Mouse (Mus musculus) heart, embryonic 10.5 days (tissue): Measurements from ENCODE around the gene Rsad1. TPM values are rescaled to one million over a fixed set of nuclear protein-coding genes. Genes with fewer than 3 reads are reported as not detected.

Experiments
- DNase-seq: peaks from one replicate; pipeline ENCODE4 v3.0.0-alpha.2; 2017; ENCODE audit warnings: low spot score
- H3K27ac ChIP-seq: fragments of 300-500 bp; sonication (generic); 2 replicates; pipeline ENCODE4 v1.5.1; 2016; ENCODE audit warnings: mild to moderate bottlenecking
- H3K27me3 ChIP-seq: fragments of 300-500 bp; sonication (generic); 2 replicates; pipeline ENCODE4 v1.6.1; 2016; ENCODE audit warnings: mild to moderate bottlenecking; ENCODE audit not compliant: poor library complexity, insufficient read depth, severe bottlenecking
- H3K36me3 ChIP-seq: fragments of 300-500 bp; sonication (generic); 2 replicates; pipeline ENCODE4 v1.6.1; 2016; ENCODE audit warnings: mild to moderate bottlenecking, moderate library complexity
- H3K4me1 ChIP-seq: fragments of 300-500 bp; sonication (generic); 2 replicates; pipeline ENCODE4 v1.6.1; 2016; ENCODE audit warnings: mild to moderate bottlenecking
- H3K4me3 ChIP-seq: fragments of 300-500 bp; sonication (generic); 2 replicates; pipeline ENCODE4 v1.5.1; 2016; ENCODE audit warnings: mild to moderate bottlenecking, moderate library complexity
- H3K9me3 ChIP-seq: fragments of 300-500 bp; sonication (generic); 2 replicates; pipeline ENCODE4 v1.6.1; 2016; ENCODE audit warnings: mild to moderate bottlenecking, moderate library complexity
- WGBS: fragments of 180-500 bp; shearing (Covaris S2); methylation state at CpG from one replicate; pipeline ENCODE4 v1.1.7; 2016; 5-methylcytosine and 5-hydroxymethylcytosine counted together
- polyA plus RNA-seq: library from polyadenylated mRNA; unstranded; fragments of >200 nt; fragmentation: Nextera tagmentation; extraction: Ambion mirVana; gene quantifications from 2 replicates; pipeline ENCODE4 v1.2.1, GENCODE M21; 2016

The Rsad1 gene
- polyA plus RNA-seq = 3.2 and 6.9 TPM in 2 replicates

- H3K36me3 ChIP-seq = no peaks in the 10 kb centered on the region
- peaks cover 24% of the 10 kb centered on the region for H3K4me1 ChIP-seq
- H3K27ac ChIP-seq = peak within 1 kb of the TSS; percentile 93
- peak within 1 kb of the TSS; percentile 76 for H3K4me3 ChIP-seq
- 4% methylated on average over 49 of the region's 49 CpGs for WGBS
- peak; percentile 96 for DNase-seq
- 0 out of 2 replicates have a peak, but pooled peaks cover 3% of the 10 kb centered on the region for H3K9me3 ChIP-seq
- H3K27me3 ChIP-seq = no peaks in the 10 kb centered on the region
These were observed at the start of gene Rsad1 for GRCm38 (mm10) chr11:94548888-94549690. Gene Rsad1, minus strand, starts transcription at chr11:94549255.

GRCm38 (mm10) chr11:94598437-94599120 is 49.5 kb upstream of the Rsad1 start:
- Histone ChIP-seq H3K4me1 (peaks cover 11% of the 10 kb centered on the region), H3K27ac (no peak overlapping the region), H3K9me3 (no peaks in the 10 kb centered on the region), H3K36me3 (no peaks in the 10 kb centered on the region), H3K27me3 (0 out of 2 replicates have a peak, but pooled peaks cover 7% of the 10 kb centered on the region), H3K4me3 (no peak overlapping the region)
- DNase-seq = no peak
- 82% methylated on average over 6 of the region's 6 CpGs for WGBS

GRCm38 (mm10) chr11:94597319-94597718 is 48.3 kb upstream of the Rsad1 start:
- DNase-seq = no peak
- 85% methylated on average over 4 of the region's 4 CpGs for WGBS
- H3K9me3 ChIP-seq = no peaks in the 10 kb centered on the region
- H3K27ac ChIP-seq = no peak overlapping the region
- H3K27me3 ChIP-seq = no peaks in the 10 kb centered on the region
- no peaks in the 10 kb centered on the region for H3K36me3 ChIP-seq
- no peak overlapping the region for H3K4me3 ChIP-seq
- H3K4me1 ChIP-seq = peaks cover 9% of the 10 kb centered on the region

GRCm38 (mm10) chr11:94596311-94596852 is 47.3 kb upstream of the Rsad1 start:
- no peak overlapping the region for H3K4me3 ChIP-seq
- peaks cover 12% of the 10 kb centered on the region for H3K4me1 ChIP-seq
- H3K27ac ChIP-seq = no peak overlapping the region
- no peaks in the 10 kb centered on the region for H3K9me3 ChIP-seq
- H3K27me3 ChIP-seq = no peaks in the 10 kb centered on the region
- WGBS = 71% methylated on average over 7 of the region's 7 CpGs
- no peak for DNase-seq
- no peaks in the 10 kb centered on the region for H3K36me3 ChIP-seq

- H3K9me3 ChIP-seq = no peaks in the 10 kb centered on the region
- H3K4me3 ChIP-seq = no peak overlapping the region
- no peak for DNase-seq
- H3K36me3 ChIP-seq = no peaks in the 10 kb centered on the region
- H3K4me1 ChIP-seq = peaks cover 16% of the 10 kb centered on the region
- no peak overlapping the region for H3K27ac ChIP-seq
- WGBS = 74% methylated on average over 6 of the region's 6 CpGs
- no peaks in the 10 kb centered on the region for H3K27me3 ChIP-seq
These were observed 38.5 kb upstream of the Rsad1 start for GRCm38 (mm10) chr11:94587511-94587910.

- Histone ChIP-seq H3K4me3 (no peak overlapping the region), H3K9me3 (no peaks in the 10 kb centered on the region), H3K36me3 (no peaks in the 10 kb centered on the region), H3K27ac (no peak overlapping the region), H3K27me3 (no peaks in the 10 kb centered on the region), H3K4me1 (no peaks in the 10 kb centered on the region)
- 92% methylated on average over 9 of the region's 9 CpGs for WGBS
- no peak for DNase-seq
These were observed 36.0 kb upstream of the Rsad1 start for GRCm38 (mm10) chr11:94585091-94585490.

GRCm38 (mm10) chr11:94580111-94580740 is 31.2 kb upstream of the Rsad1 start:
- Histone ChIP-seq H3K27me3 (no peaks in the 10 kb centered on the region), H3K36me3 (0 out of 2 replicates have a peak, but pooled peaks cover 3% of the 10 kb centered on the region), H3K4me1 (0 out of 2 replicates have a peak, but pooled peaks cover 4% of the 10 kb centered on the region), H3K27ac (no peak overlapping the region), H3K9me3 (no peaks in the 10 kb centered on the region), H3K4me3 (no peak overlapping the region)
- 88% methylated on average over 5 of the region's 5 CpGs for WGBS
- DNase-seq = no peak

GRCm38 (mm10) chr11:94576361-94576760 is 27.3 kb upstream of the Rsad1 start:
- no peak overlapping the region for H3K4me3 ChIP-seq
- no peak for DNase-seq
- 0 out of 2 replicates have a peak, but pooled peaks cover 4% of the 10 kb centered on the region for H3K4me1 ChIP-seq
- no peak overlapping the region for H3K27ac ChIP-seq
- 0 out of 2 replicates have a peak, but pooled peaks cover 3% of the 10 kb centered on the region for H3K36me3 ChIP-seq
- H3K27me3 ChIP-seq = no peaks in the 10 kb centered on the region
- no peaks in the 10 kb centered on the region for H3K9me3 ChIP-seq
- WGBS = 85% methylated on average over 9 of the region's 9 CpGs

GRCm38 (mm10) chr11:94575036-94575435 is 26.0 kb upstream of the Rsad1 start:
- no peak for DNase-seq
- H3K27me3 ChIP-seq = no peaks in the 10 kb centered on the region
- no peaks in the 10 kb centered on the region for H3K9me3 ChIP-seq
- H3K36me3 ChIP-seq = 0 out of 2 replicates have a peak, but pooled peaks cover 6% of the 10 kb centered on the region
- H3K27ac ChIP-seq = no peak overlapping the region
- WGBS = 72% methylated on average over 2 of the region's 2 CpGs
- H3K4me1 ChIP-seq = 0 out of 2 replicates have a peak, but pooled peaks cover 4% of the 10 kb centered on the region
- H3K4me3 ChIP-seq = no peak overlapping the region

- WGBS = 23% methylated on average over 7 of the region's 7 CpGs
- Histone ChIP-seq H3K4me3 (no peak overlapping the region), H3K9me3 (no peaks in the 10 kb centered on the region), H3K27me3 (no peaks in the 10 kb centered on the region), H3K27ac (no peak overlapping the region), H3K36me3 (peaks cover 9% of the 10 kb centered on the region; the same call in 1 of the 2 replicates), H3K4me1 (0 out of 2 replicates have a peak, but pooled peaks cover 4% of the 10 kb centered on the region)
- DNase-seq = no peak
These were observed 25.5 kb upstream of the Rsad1 start for GRCm38 (mm10) chr11:94574560-94574959.

- H3K4me3 ChIP-seq = no peak overlapping the region
- peaks cover 19% of the 10 kb centered on the region; the same call in 1 of the 2 replicates for H3K36me3 ChIP-seq
- DNase-seq = no peak
- 0 out of 2 replicates have a peak, but pooled peaks cover 3% of the 10 kb centered on the region for H3K4me1 ChIP-seq
- 0 out of 2 replicates have a peak overlapping the region, but pooled peaks have one; percentile 2 for H3K27ac ChIP-seq
- H3K9me3 ChIP-seq = no peaks in the 10 kb centered on the region
- H3K27me3 ChIP-seq = peaks cover 15% of the 10 kb centered on the region
- 76% methylated on average over 1 of the region's 1 CpGs for WGBS
These were observed 22.8 kb upstream of the Rsad1 start for GRCm38 (mm10) chr11:94571850-94572249.

GRCm38 (mm10) chr11:94570612-94571011 is 21.6 kb upstream of the Rsad1 start:
- Histone ChIP-seq H3K9me3 (no peaks in the 10 kb centered on the region), H3K4me3 (no peak overlapping the region), H3K36me3 (peaks cover 17% of the 10 kb centered on the region; the same call in 1 of the 2 replicates), H3K27ac (no peak overlapping the region), H3K27me3 (peaks cover 27% of the 10 kb centered on the region), H3K4me1 (peaks cover 6% of the 10 kb centered on the region; the same call in 1 of the 2 replicates)
- 53% methylated on average over 9 of the region's 9 CpGs for WGBS
- DNase-seq = no peak
